Mouse (Mus musculus) lung, postnatal 25 days (tissue): Measurements from ENCODE around the gene Thbs1.

Source experiments
- DNase-seq: peaks from one replicate; pipeline ENCODE4 v3.0.0; 2022; ENCODE audit warnings: low spot score

Thbs1 gene

GRCm38 (mm10) chr2:118148321-118149142 lies 36.9 kb downstream of the Thbs1 start:
- no peak for DNase-seq

GRCm38 (mm10) chr2:118149855-118150563 lies 38.3 kb downstream of the Thbs1 start:
- DNase-seq, result peak; percentile 71

GRCm38 (mm10) chr2:118158095-118158494 lies 46.4 kb downstream of the Thbs1 start:
- no peak for DNase-seq

GRCm38 (mm10) chr2:118159126-118159525 lies 47.5 kb downstream of the Thbs1 start:
- no peak for DNase-seq

- no peak for DNase-seq
Observed at GRCm38 (mm10) chr2:118160547-118160946, 48.9 kb downstream of the Thbs1 start.

- DNase-seq, result no peak
Observed at GRCm38 (mm10) chr2:118160991-118161390, 49.3 kb downstream of the Thbs1 start.

GRCm38 (mm10) chr2:118162486-118162885 lies 50.8 kb downstream of the Thbs1 start:
- no peak for DNase-seq

- DNase-seq, result no peak
Observed at GRCm38 (mm10) chr2:118164137-118164536, 52.5 kb downstream of the Thbs1 start.

GRCm38 (mm10) chr2:118165691-118166090 lies 54.0 kb downstream of the Thbs1 start:
- DNase-seq, result no peak

GRCm38 (mm10) chr2:118167731-118168130 lies 56.1 kb downstream of the Thbs1 start:
- DNase-seq, result no peak

- no peak for DNase-seq
Observed at GRCm38 (mm10) chr2:118168225-118168624, 56.5 kb downstream of the Thbs1 start.

- no peak for DNase-seq
Observed at GRCm38 (mm10) chr2:118174558-118175383, 63.1 kb downstream of the Thbs1 start.
